Mouse (Mus musculus): Measurements from ENCODE around the gene Mavs.

- TF ChIP-seq CTCF (IDR thresholded peaks at IDR 0.05; ENCODE audit: low read depth) (no peak), EP300 (IDR thresholded peaks at IDR 0.05; ENCODE audit: low read depth) (no peak)
Measured at GRCm38 (mm10) chr2:131208356-131208755, 25.5 kb upstream of the Mavs start.
